8 mouse cellular contexts compared by ENCODE assay signal in genomic region chr19:57941529-57941928, GRCm38 (mm10).
DNase-seq lines count a peak whose midpoint lies in the region; ATAC-seq and TF ChIP-seq lines count a peak whose summit lies in the region.
"Had no signal": no experiment of that assay in that cellular context is flagged by ENCODE, and none has a peak within 500 bp of the region (broad histone marks: within the 10 kb centered on the region; RNA-seq: fewer than 3 reads in every experiment).

No protein-coding gene starts in this region.

- 33% methylated on average over 8 of the region's 8 CpGs for WGBS in hindbrain, embryonic 14.5 days
- WGBS in kidney, embryonic 16.5 days: 73% methylated on average over 8 of the region's 8 CpGs

- no peak overlapping the region for H3K27ac ChIP-seq in CH12.LX (ENCODE audit: insufficient read depth, low read depth)
- H3K27ac ChIP-seq in hindbrain, embryonic 14.5 days: peak overlapping the region; percentile 33; the same call in 1 of the 2 replicates
- no peak overlapping the region for H3K27ac ChIP-seq in kidney, embryonic 16.5 days (ENCODE audit: low read length)
- H3K27ac ChIP-seq: liver, embryonic 15.5 days had no signal

- no peaks in the 10 kb centered on the region for H3K9me3 ChIP-seq in CH12.LX (replicated peaks; ENCODE audit: low read length)
- H3K9me3 ChIP-seq in hindbrain, embryonic 14.5 days (ENCODE audit: control insufficient read depth, low read length): no peaks in the 10 kb centered on the region
- no peaks in the 10 kb centered on the region for H3K9me3 ChIP-seq in kidney, embryonic 16.5 days (ENCODE audit: low read length)
- H3K9me3 ChIP-seq: liver, embryonic 15.5 days had no signal

- H3K4me2 ChIP-seq in CH12.LX (ENCODE audit: insufficient read depth, low read depth, poor library complexity, severe bottlenecking): no peak overlapping the region
- H3K4me2 ChIP-seq in hindbrain, embryonic 14.5 days (replicated peaks): no peak overlapping the region
- no peak overlapping the region for H3K4me2 ChIP-seq in kidney, embryonic 16.5 days (replicated peaks; ENCODE audit: low read depth, low read length)
- H3K4me2 ChIP-seq: liver, embryonic 15.5 days had no signal

- H3K4me3 ChIP-seq in CH12.LX (replicated peaks in 1 of 3; ENCODE audit: low read depth in 2 of 3, low read length in 2 of 3, poor library complexity in 1 of 3): no peak overlapping the region
- H3K4me3 ChIP-seq in hindbrain, embryonic 14.5 days (replicated peaks; ENCODE audit: low read length): no peak overlapping the region
- no peak overlapping the region for H3K4me3 ChIP-seq in kidney, embryonic 16.5 days (ENCODE audit: low read length)
- H3K4me3 ChIP-seq: liver, embryonic 15.5 days had no signal

- H3K9ac ChIP-seq in CH12.LX (ENCODE audit: insufficient read depth, low read depth): no peak overlapping the region
- no peak overlapping the region for H3K9ac ChIP-seq in hindbrain, embryonic 14.5 days
- H3K9ac ChIP-seq in kidney, embryonic 16.5 days (replicated peaks; ENCODE audit: low read length): no peak overlapping the region
- H3K9ac ChIP-seq: liver, embryonic 15.5 days had no signal

- no peaks in the 10 kb centered on the region for H3K79me2 ChIP-seq in CH12.LX (replicated peaks; ENCODE audit: control insufficient read depth, extremely low read depth, insufficient read depth, poor library complexity, severe bottlenecking)

- intact Hi-C loops in left cerebral cortex, postnatal 36 days (cut with DNase I): no loop called here

- H3K4me1 ChIP-seq in CH12.LX (ENCODE audit: control insufficient read depth in 1 of 2, insufficient read depth in 2 of 2): peaks cover 0 to 8% of the 10 kb centered on the region in 2 experiments
- H3K4me1 ChIP-seq in hindbrain, embryonic 14.5 days (replicated peaks; ENCODE audit: control insufficient read depth, insufficient read depth, low read length): peaks cover 12% of the 10 kb centered on the region
- no peaks in the 10 kb centered on the region for H3K4me1 ChIP-seq in kidney, embryonic 16.5 days (ENCODE audit: insufficient read depth, low read length)

- H3K27me3 ChIP-seq in CH12.LX (replicated peaks): no peaks in the 10 kb centered on the region
- no peaks in the 10 kb centered on the region for H3K27me3 ChIP-seq in hindbrain, embryonic 14.5 days (ENCODE audit: control insufficient read depth, insufficient read depth, low read length)
- H3K27me3 ChIP-seq in kidney, embryonic 16.5 days (ENCODE audit: insufficient read depth, low read length): no peaks in the 10 kb centered on the region
- H3K27me3 ChIP-seq: liver, embryonic 15.5 days had no signal

- dilution Hi-C loops in CH12.LX (cut with MboI; ENCODE audit: extremely low pct_ligation_motif_present, extremely low pct_unique_long_range_greater_than_20kb, low sequenced_read_pairs): no loop called here

- no peak for TF ChIP-seq CTCF in CH12.LX (conservative IDR thresholded peaks at IDR 0.05 in 1 of 2, IDR thresholded peaks at IDR 0.05 in 1 of 2; ENCODE audit: low read depth in 2 of 2, low read length in 2 of 2)

- in situ Hi-C loops in CH12.LX (cut with MboI; ENCODE audit: low pct_ligation_motif_present, low pct_unique_long_range_greater_than_20kb, low sequenced_read_pairs): no loop called here

- TF ChIP-seq POLR2A in CH12.LX (IDR thresholded peaks at IDR 0.05; ENCODE audit: low read depth, low read length): no peak

- peak; percentile 65; the same call in 1 of the 2 replicates for ATAC-seq in hindbrain, embryonic 14.5 days (ENCODE audit: low FRiP score)
- ATAC-seq in kidney, embryonic 16.5 days (ENCODE audit: low FRiP score, low TSS enrichment): no peak

- H3K36me3 ChIP-seq in CH12.LX (replicated peaks in 1 of 2; ENCODE audit: control insufficient read depth in 1 of 2, insufficient read depth in 1 of 2, low read length in 1 of 2): no peaks in the 10 kb centered on the region
- no peaks in the 10 kb centered on the region for H3K36me3 ChIP-seq in hindbrain, embryonic 14.5 days (replicated peaks; ENCODE audit: control insufficient read depth, insufficient read depth)
- H3K36me3 ChIP-seq in kidney, embryonic 16.5 days (ENCODE audit: insufficient read depth, low read length): 0 out of 2 replicates have a peak, but pooled peaks cover 3% of the 10 kb centered on the region
- H3K36me3 ChIP-seq: liver, embryonic 15.5 days had no signal

- TF ChIP-seq RAD21 in CH12.LX (IDR thresholded peaks at IDR 0.05; ENCODE audit: low read depth, low read length): no peak

- no peak for TF ChIP-seq EP300 in CH12.LX (IDR thresholded peaks at IDR 0.05; ENCODE audit: low read length)

- peak; percentile 7 for DNase-seq in CH12.LX (ENCODE audit: extremely low read depth)
- peak; percentile 14 for DNase-seq in Muller cell, postnatal 12 days (ENCODE audit: inconsistent ontology term)
- DNase-seq in hindbrain, embryonic 14.5 days (ENCODE audit: low spot score): peak; percentile 53
- DNase-seq in left cerebral cortex, postnatal 36 days (ENCODE audit: low spot score in 2 of 2): peak; percentile 54 to 62
- DNase-seq in kidney, postnatal 14 days: no peak
- no peak for DNase-seq in thymus, postnatal 14 days

TF ChIP-seq in CH12.LX, 34 proteins besides CTCF, POLR2A, EP300 and RAD21:
- TF ChIP-seq POLR2AphosphoS2 (IDR thresholded peaks at IDR 0.05; ENCODE audit: low read depth, low read length) (no peak), NELFE (IDR thresholded peaks at IDR 0.05; ENCODE audit: low read depth, low read length) (no peak), SIN3A (IDR thresholded peaks at IDR 0.05; ENCODE audit: low read length) (no peak), MYC (IDR thresholded peaks at IDR 0.05; ENCODE audit: low read depth, low read length) (no peak), IRF4 (IDR thresholded peaks at IDR 0.05; ENCODE audit: low read depth, low read length) (no peak), E2F4 (IDR thresholded peaks at IDR 0.05; ENCODE audit: insufficient replicate concordance, low read depth, low read length) (no peak), GABPA (IDR thresholded peaks at IDR 0.05; ENCODE audit: insufficient replicate concordance, low read depth, low read length) (no peak), TBP (conservative IDR thresholded peaks at IDR 0.05; ENCODE audit: low read depth, low read length) (no peak), ZC3H11A (IDR thresholded peaks at IDR 0.05; ENCODE audit: low read depth, low read length) (no peak), ZKSCAN1 (IDR thresholded peaks at IDR 0.05; ENCODE audit: borderline replicate concordance, low read depth, low read length) (no peak), NRF1 (IDR thresholded peaks at IDR 0.05; ENCODE audit: low read depth, low read length) (no peak), MAFK (IDR thresholded peaks at IDR 0.05; ENCODE audit: insufficient replicate concordance, low read length) (no peak), RCOR1 (conservative IDR thresholded peaks at IDR 0.05; ENCODE audit: low read depth, low read length) (no peak), MAZ (IDR thresholded peaks at IDR 0.05; ENCODE audit: low read depth, low read length) (no peak)

Comparison
In these comparisons a context has a peak if more than half of its experiments do, and no peak if none do; other contexts are left out.
1. DNase-seq: peak in CH12.LX (single experiment), Muller cell, postnatal 12 days (single experiment), hindbrain, embryonic 14.5 days (single experiment) and left cerebral cortex, postnatal 36 days (2 of 2); none in kidney, postnatal 14 days (single experiment) and thymus, postnatal 14 days (single experiment).